Mouse (Mus musculus) frontal cortex, postnatal 10 days (tissue): ENCODE measurements at regions not wholly inside any gene's neighbourhood (a gene's known extent, or its start where the extent isn't known, plus 50 kb on each side); places are given as distances from the start of the nearest gene placed in this dataset.
"Not testable (repeated sequence)": the region's sequence is repeated elsewhere in the genome, so short reads cannot be mapped to it uniquely, and the experiment has no call there.

Experiments
- DNase-seq, 2 experiments: peaks; one replicate each; pipeline ENCODE4 v3.0.0; 2022; ENCODE audit warnings: low spot score in 2 of 2, mixed read lengths in 1 of 2

GRCm38 (mm10) chr4:61998366-61998765, 55.6 kb downstream of the Mup20 start:
- DNase-seq = peak in 1 of 2 experiments; percentile 17

- not testable (repeated sequence) for DNase-seq
Measured at GRCm38 (mm10) chr4:61989941-61990340, 64.0 kb downstream of the Mup20 start.

- no peak for DNase-seq
Measured at GRCm38 (mm10) chr4:61976159-61976558, 77.8 kb downstream of the Mup20 start.

- DNase-seq = no peak
Measured at GRCm38 (mm10) chr4:61973236-61973635, 80.7 kb downstream of the Mup20 start.

GRCm38 (mm10) chr4:61969691-61970090, 84.3 kb downstream of the Mup20 start:
- no peak for DNase-seq

GRCm38 (mm10) chr4:61967674-61968073, 86.3 kb downstream of the Mup20 start:
- not testable (repeated sequence) for DNase-seq

- no peak for DNase-seq
Measured at GRCm38 (mm10) chr4:61962315-61962714, 91.6 kb downstream of the Mup20 start.
